Mouse (Mus musculus) lung, embryonic 15.5 days (tissue): ENCODE data around the gene Naif1. TPM values are rescaled to one million over a fixed set of nuclear protein-coding genes. Genes with fewer than 3 reads are reported as not detected.

Source experiments
- polyA plus RNA-seq: library from polyadenylated mRNA; unstranded; fragments of >200 nt; fragmentation: Nextera tagmentation; extraction: Ambion mirVana; gene quantifications from 2 replicates; pipeline ENCODE4 v1.2.1, GENCODE M21; 2015

The Naif1 gene
- polyA plus RNA-seq, 1 experiment from 2014 or later: 7.1 TPM

Other genes with a start within 250 kb of the Naif1 start
- 19.4 and 24.4 TPM in 2 replicates for gene Pomt1, start 213.9 kb upstream of the Naif1 start, polyA plus RNA-seq
- gene Uck1, start 190.3 kb upstream of the Naif1 start, polyA plus RNA-seq: 66.6 and 69.9 TPM in 2 replicates
- 22.8 and 24.3 TPM in 2 replicates for gene Golga2, start 163.1 kb upstream of the Naif1 start, polyA plus RNA-seq
- gene Swi5, start 162.4 kb upstream of the Naif1 start, polyA plus RNA-seq: 405 and 449 TPM in 2 replicates
- gene Ciz1, start 98.1 kb upstream of the Naif1 start, polyA plus RNA-seq: 47.0 and 47.7 TPM in 2 replicates
- 7.0 and 7.6 TPM in 2 replicates for gene Dnm1, start 97.1 kb upstream of the Naif1 start, polyA plus RNA-seq
- 32.3 and 33.5 TPM in 2 replicates for gene 1110008P14Rik, start 68.5 kb upstream of the Naif1 start, polyA plus RNA-seq
- gene Lcn2, start 62.2 kb upstream of the Naif1 start, polyA plus RNA-seq: 2.2 TPM in 2 replicates
- 22.6 and 25.4 TPM in 2 replicates for gene Ptges2, start 54.6 kb upstream of the Naif1 start, polyA plus RNA-seq
- 19.6 and 21.5 TPM in 2 replicates for gene Slc25a25, start 988 bp downstream of the Naif1 start, polyA plus RNA-seq
- 12.3 and 12.6 TPM in 2 replicates for gene Fam102a, start 84.9 kb downstream of the Naif1 start, polyA plus RNA-seq
- gene Dpm2, start 120.4 kb downstream of the Naif1 start, polyA plus RNA-seq: 101 and 107 TPM in 2 replicates
- gene Pip5kl1, start 124.3 kb downstream of the Naif1 start, polyA plus RNA-seq: 0.30 and 0.39 TPM in 2 replicates
- 0.29 TPM in 1 of 2 replicates, not detected in the other for gene 9430097D07Rik, start 125.2 kb downstream of the Naif1 start, polyA plus RNA-seq
- gene St6galnac4, start 136.6 kb downstream of the Naif1 start, polyA plus RNA-seq: 25.9 and 26.1 TPM in 2 replicates
- 25.0 and 26.2 TPM in 2 replicates for gene St6galnac6, start 149.3 kb downstream of the Naif1 start, polyA plus RNA-seq
- gene Ak1, start 171.3 kb downstream of the Naif1 start, polyA plus RNA-seq: 53.6 and 60.6 TPM in 2 replicates
- 102 and 107 TPM in 2 replicates for gene Eng, start 196.1 kb downstream of the Naif1 start, polyA plus RNA-seq